Mouse (Mus musculus) olfactory bulb, adult 2 months (tissue): Measurements from ENCODE around the gene Tgfbi. TPM values are rescaled to one million over a fixed set of nuclear protein-coding genes. Genes with fewer than 3 reads are reported as not detected.

Experiments used
- H3K27ac ChIP-seq: fragments of 200-500 bp; 2 replicates; pipeline ENCODE4 v1.5.1; 2012; ENCODE audit warnings: low read depth, low read length; ENCODE audit not compliant: insufficient read depth
- H3K4me1 ChIP-seq: fragments of 200-500 bp; 2 replicates; pipeline ENCODE4 v1.6.1; 2012; ENCODE audit warnings: low read length; ENCODE audit not compliant: control insufficient read depth, insufficient read depth
- H3K4me3 ChIP-seq: fragments of 200-500 bp; 2 replicates; pipeline ENCODE4 v1.5.1; 2012; ENCODE audit warnings: mild to moderate bottlenecking, low read depth, low read length, moderate library complexity; ENCODE audit not compliant: insufficient read depth
- CTCF ChIP-seq: fragments of 200-500 bp; IDR thresholded peaks from 2 replicates; pipeline ENCODE4 v1.5.1; 2012; ENCODE audit warnings: low read depth, mild to moderate bottlenecking, low read length, moderate library complexity; ENCODE audit not compliant: insufficient read depth
- POLR2A ChIP-seq: fragments of 200-500 bp; IDR thresholded peaks from 2 replicates; pipeline ENCODE4 v1.6.1; 2012; ENCODE audit warnings: mild to moderate bottlenecking, low read depth, low read length, moderate library complexity; ENCODE audit not compliant: insufficient read depth
- WGBS: fragments of 180-500 bp; shearing (Covaris S2); methylation state at CpG from one replicate; pipeline ENCODE4 v1.1.7; 2018; 5-methylcytosine and 5-hydroxymethylcytosine counted together
- polyA plus RNA-seq: library from polyadenylated mRNA; stranded (reverse); fragments of >200 nt; gene quantifications from 2 replicates; pipeline ENCODE4 v1.2.4, GENCODE M21; 2012; ENCODE audit warnings: low replicate concordance; ENCODE audit not compliant: missing spikeins, insufficient read depth, insufficient read length

The Tgfbi gene
- polyA plus RNA-seq, 1 experiment, result not detected

DNA sequence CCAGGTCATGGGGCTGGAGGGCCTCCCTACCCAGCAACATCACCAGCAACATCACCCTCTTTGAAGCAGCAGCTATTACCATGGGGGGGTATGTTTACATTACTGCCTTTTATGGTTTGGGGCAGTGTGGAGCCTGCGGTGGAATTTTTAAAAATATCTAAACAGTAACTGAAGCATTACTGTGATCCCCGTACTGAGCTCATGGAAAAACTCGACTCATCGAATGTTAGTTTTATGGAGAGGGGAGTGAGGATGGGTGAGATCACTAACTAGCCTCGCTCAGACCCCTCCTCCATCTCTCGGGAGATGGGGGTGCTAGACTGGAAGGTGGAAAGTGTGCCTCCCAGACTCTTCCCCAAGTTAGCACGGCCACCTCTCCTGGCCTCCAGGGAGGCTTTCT, 2.1 kb upstream of the Tgfbi start:
- Histone ChIP-seq H3K4me1 (peaks cover 18% of the 10 kb centered on the region), H3K27ac (no peak overlapping the region), H3K4me3 (no peak overlapping the region)
- TF ChIP-seq CTCF (no peak), POLR2A (no peak)
- WGBS, result 60% methylated on average over 7 of the region's 7 CpGs

DNA sequence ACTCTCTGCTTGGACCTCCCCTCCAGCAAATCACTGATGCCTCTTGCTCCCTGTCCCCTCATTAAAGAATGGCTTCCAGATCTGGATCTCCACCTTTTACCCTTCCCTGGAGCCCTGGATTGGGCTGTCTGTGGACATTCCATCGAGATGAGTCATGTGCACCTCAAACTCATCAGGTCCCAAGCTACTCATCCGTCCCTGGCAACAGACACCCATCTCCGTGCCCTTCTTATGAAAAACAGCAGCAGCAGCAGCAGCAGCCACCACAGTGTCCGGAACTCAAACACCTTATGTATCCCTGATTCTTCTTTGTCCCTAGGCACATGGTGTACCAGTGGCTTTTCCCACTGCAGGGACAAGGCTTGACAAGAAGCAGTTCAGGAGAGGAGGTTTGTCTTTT, 1.5 kb upstream of the Tgfbi start:
- TF ChIP-seq CTCF (no peak), POLR2A (no peak)
- Histone ChIP-seq H3K4me1 (peaks cover 24% of the 10 kb centered on the region), H3K4me3 (no peak overlapping the region), H3K27ac (no peak overlapping the region)
- WGBS, result 95% methylated on average over 4 of the region's 4 CpGs

DNA sequence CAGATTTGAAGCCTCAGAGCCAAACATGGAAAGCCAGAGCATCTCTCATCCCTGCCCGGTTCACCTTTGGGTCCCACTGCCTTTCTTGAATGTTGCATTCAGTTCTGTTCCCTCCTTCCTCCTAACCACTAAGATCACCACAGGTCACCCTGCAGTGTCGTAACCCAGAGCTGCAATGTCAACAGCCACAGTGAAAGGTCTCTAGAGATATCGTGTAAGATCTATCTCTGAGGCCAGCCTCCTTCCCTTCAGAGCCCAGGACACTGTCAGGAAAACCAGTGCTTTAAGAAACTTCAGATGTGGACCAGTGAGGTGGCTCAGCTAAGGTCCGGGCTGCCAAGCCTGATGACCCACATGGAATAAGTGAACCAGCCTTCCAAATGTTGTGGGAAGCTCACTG, 1.8 kb downstream of the Tgfbi start:
- WGBS, result 89% methylated on average over 4 of the region's 4 CpGs
- H3K4me1 ChIP-seq, result peaks cover 38% of the 10 kb centered on the region
- H3K27ac ChIP-seq, result no peak overlapping the region
- H3K4me3 ChIP-seq, result no peak overlapping the region
- TF ChIP-seq POLR2A (no peak), CTCF (no peak)

DNA sequence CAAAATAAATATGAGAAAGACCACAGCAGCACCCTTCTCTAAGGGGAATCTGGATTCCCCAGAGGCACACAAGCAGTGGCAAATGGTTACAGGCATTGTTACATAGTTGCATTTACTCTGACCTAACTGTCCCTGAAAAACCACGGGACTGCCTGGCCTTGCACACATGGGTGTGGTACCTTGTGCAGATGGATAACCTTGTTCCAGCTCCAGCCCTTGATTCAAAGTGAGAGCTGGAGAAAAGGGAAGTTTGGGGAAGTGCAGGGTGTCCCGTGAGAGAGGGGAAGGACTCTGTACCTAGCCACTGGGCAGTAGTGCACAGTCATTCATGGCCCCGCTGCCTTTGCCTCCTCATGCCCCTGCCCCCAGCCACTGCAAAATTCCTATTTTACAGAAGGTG, 2.4 kb downstream of the Tgfbi start:
- peaks cover 34% of the 10 kb centered on the region for H3K4me1 ChIP-seq
- TF ChIP-seq CTCF (no peak), POLR2A (no peak)
- H3K27ac ChIP-seq, result no peak overlapping the region
- WGBS, result 73% methylated on average over 3 of the region's 3 CpGs
- H3K4me3 ChIP-seq, result no peak overlapping the region

DNA sequence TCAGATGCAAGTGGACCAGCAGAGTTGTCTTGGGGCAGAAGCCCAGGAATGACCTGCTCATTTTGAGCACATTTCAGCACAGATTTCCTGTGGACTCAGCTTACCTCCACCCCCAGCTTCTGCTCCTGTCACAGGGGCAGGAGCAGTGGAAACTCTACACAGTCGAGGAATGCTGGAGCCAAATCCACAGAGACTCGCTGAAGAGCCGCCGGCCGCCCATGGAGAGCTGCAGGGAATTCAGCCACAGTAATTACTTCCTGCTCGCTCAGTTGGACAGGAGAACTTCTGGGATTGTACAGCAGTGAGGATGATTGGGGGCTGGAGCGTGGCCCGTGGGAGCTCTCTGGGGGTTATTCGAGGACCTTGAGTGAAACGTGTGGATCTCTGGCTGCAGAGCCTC, 3.0 kb downstream of the Tgfbi start:
- Histone ChIP-seq H3K4me3 (no peak overlapping the region), H3K27ac (no peak overlapping the region), H3K4me1 (peaks cover 33% of the 10 kb centered on the region)
- no peak for TF ChIP-seq CTCF
- no peak for TF ChIP-seq POLR2A
- WGBS, result 36% methylated on average over 10 of the region's 10 CpGs

DNA sequence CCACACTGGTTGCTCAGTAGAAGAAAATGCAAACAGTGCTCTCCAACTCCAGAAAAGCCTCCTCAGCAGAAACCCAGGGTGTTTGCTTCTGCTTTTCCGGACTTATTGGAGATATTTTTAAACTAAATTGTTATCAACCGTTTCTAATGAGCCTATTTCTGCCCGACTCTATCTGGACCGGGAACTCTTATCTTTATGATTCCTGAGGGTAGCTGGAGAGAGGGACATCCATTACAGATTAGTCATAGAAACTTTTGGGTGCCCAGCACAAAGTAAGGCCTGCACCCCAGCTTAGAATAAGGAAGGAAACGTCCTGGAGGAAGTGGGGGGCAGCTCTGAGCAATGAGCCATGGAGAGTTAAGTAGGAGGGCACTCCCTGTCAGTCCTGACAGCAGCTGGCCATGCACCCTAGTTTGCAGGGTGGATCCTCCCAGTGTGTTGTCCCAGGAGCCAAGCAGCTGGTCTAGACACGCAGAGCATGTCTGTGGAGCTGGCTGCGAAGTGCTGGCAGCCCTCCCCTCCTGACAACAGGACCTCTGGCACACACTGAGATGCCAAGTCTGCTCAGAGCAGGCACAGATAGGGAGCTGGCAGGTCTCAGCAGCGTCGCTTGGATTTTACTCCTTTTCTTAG, 4.2 kb downstream of the Tgfbi start:
- 22% methylated on average over 9 of the region's 9 CpGs for WGBS

DNA sequence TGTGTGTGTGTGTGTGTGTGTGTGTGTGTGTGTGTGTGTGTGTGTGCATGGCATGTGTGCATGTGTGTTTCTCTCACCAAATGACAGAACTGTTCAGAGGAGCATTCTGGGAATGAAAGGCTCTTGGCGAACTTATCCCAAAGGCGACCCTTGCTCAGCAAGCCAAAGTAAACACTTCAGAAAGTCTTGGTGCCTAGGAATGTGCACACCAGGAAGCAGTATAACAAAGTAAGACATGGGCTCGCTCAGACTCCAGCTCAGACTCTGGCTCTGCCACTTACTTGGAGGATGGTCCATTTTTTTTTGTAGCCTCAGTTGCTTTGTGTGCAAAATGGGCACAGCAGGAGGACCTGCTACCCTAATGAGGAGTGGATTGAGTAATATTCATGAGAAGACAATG, 5.4 kb downstream of the Tgfbi start:
- peaks cover 25% of the 10 kb centered on the region for H3K4me1 ChIP-seq
- TF ChIP-seq CTCF (no peak), POLR2A (no peak)
- H3K4me3 ChIP-seq, result no peak overlapping the region
- H3K27ac ChIP-seq, result no peak overlapping the region
- 90% methylated on average over 3 of the region's 3 CpGs for WGBS

More for the DNA sequence above, 4.2 kb downstream of the Tgfbi start:
- H3K4me3 ChIP-seq, result no peak overlapping the region
- no peak overlapping the region for H3K27ac ChIP-seq
- peaks cover 33% of the 10 kb centered on the region for H3K4me1 ChIP-seq
- TF ChIP-seq CTCF (no peak), POLR2A (no peak)

DNA sequence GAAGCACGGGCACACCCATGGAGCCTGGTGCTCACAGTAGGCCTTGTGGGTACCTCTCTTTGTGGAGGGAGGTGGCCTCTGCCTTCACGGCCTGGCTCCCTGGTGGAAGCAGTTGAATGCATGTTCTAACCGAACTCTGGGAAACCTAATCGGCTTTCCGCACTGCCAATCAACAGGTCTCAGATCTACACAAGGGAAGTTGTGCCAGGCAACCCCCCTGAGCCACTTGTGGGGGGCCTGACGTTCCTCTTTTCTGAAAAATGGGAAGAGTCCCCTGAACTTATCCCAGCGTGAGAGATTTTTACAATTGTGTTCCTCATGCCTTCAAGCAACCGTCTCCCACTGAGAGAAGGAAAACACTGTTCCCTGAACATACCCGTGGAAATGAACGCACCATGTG, 5.9 kb downstream of the Tgfbi start:
- peaks cover 24% of the 10 kb centered on the region for H3K4me1 ChIP-seq
- 67% methylated on average over 10 of the region's 10 CpGs for WGBS
- H3K4me3 ChIP-seq, result no peak overlapping the region
- TF ChIP-seq CTCF (no peak), POLR2A (no peak)
- no peak overlapping the region for H3K27ac ChIP-seq

DNA sequence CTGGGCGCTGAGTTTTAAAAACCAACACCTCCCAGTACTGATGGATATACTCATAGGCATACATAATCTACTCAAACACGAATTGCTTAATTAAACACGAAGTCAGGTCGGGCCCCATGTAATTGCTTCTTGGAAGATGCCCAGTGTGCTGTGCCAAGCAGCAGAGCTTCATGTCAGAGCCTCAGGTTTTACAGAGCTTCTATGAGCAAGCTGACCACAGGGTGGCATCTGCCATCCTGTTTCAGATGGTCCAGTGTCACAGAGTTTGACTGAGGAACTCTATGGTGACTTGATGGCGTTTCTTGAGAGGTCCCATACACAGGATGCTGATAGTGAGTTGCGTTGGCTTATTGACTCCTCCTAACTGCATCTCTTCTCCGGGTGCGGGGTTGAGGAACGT, 6.5 kb downstream of the Tgfbi start:
- Histone ChIP-seq H3K4me3 (no peak overlapping the region), H3K27ac (no peak overlapping the region), H3K4me1 (peaks cover 24% of the 10 kb centered on the region)
- TF ChIP-seq CTCF (no peak), POLR2A (no peak)
- 58% methylated on average over 9 of the region's 9 CpGs for WGBS

DNA sequence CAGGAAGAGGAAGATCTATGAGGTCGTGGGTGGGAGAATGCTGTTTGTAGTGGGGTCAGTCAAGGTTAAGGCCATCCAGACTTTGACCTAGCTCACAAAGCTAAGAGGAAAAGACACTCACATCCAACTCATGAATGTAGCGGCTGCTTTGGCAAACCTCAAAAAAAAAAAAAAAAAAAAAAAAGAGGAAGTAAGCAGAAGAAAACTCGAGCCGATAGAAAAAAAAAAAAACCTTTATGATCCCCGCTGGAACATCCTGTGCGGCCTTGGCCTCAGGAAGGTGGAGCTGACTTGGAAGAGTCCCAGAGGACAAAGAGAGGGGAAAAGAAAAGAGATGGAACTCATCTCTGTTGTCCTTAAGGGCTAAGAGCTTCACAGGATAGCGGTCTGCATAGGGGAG, 7.1 kb downstream of the Tgfbi start:
- 69% methylated on average over 7 of the region's 7 CpGs for WGBS
- Histone ChIP-seq H3K4me3 (no peak overlapping the region), H3K27ac (no peak overlapping the region), H3K4me1 (peaks cover 24% of the 10 kb centered on the region)
- TF ChIP-seq CTCF (no peak), POLR2A (no peak)
